Mouse (Mus musculus) ES-CJ7 (cell line): ENCODE measurements around the gene Arhgef10l.

Source experiments
- DNase-seq: peaks from one replicate; pipeline ENCODE4 v3.0.0; 2011; ENCODE audit warnings: low read depth, low spot score

Gene Arhgef10l

GRCm38 (mm10) chr4:140694551-140695060 lies 28.8 kb upstream of the Arhgef10l start:
- peak; percentile 76 for DNase-seq

- DNase-seq = no peak
These were observed 27.7 kb upstream of the Arhgef10l start for GRCm38 (mm10) chr4:140693513-140693912.

GRCm38 (mm10) chr4:140691481-140691880 lies 25.7 kb upstream of the Arhgef10l start:
- peak; percentile 59 for DNase-seq

- DNase-seq = peak; percentile 86
These were observed 24.3 kb upstream of the Arhgef10l start for GRCm38 (mm10) chr4:140689873-140690655.

GRCm38 (mm10) chr4:140688826-140689425 lies 23.1 kb upstream of the Arhgef10l start:
- DNase-seq = peak; percentile 79

- peak; percentile 93 for DNase-seq
These were observed 22.4 kb upstream of the Arhgef10l start for GRCm38 (mm10) chr4:140688044-140688825.

GRCm38 (mm10) chr4:140684881-140685303 lies 19.1 kb upstream of the Arhgef10l start:
- DNase-seq = peak; percentile 63

- DNase-seq = no peak
These were observed 18.5 kb upstream of the Arhgef10l start for GRCm38 (mm10) chr4:140684141-140684871.

- DNase-seq = no peak
These were observed 17.8 kb upstream of the Arhgef10l start for GRCm38 (mm10) chr4:140683608-140684007.

GRCm38 (mm10) chr4:140680731-140681397 lies 15.1 kb upstream of the Arhgef10l start:
- no peak for DNase-seq

GRCm38 (mm10) chr4:140679723-140680380 lies 14.0 kb upstream of the Arhgef10l start:
- DNase-seq = peak; percentile 95

- DNase-seq = peak; percentile 75
These were observed 13.2 kb upstream of the Arhgef10l start for GRCm38 (mm10) chr4:140679038-140679437.

- peak; percentile 92 for DNase-seq
These were observed 8.6 kb upstream of the Arhgef10l start for GRCm38 (mm10) chr4:140674345-140674926.

GRCm38 (mm10) chr4:140673527-140674264 lies 7.9 kb upstream of the Arhgef10l start:
- no peak for DNase-seq

GRCm38 (mm10) chr4:140667802-140668201 lies 2.0 kb upstream of the Arhgef10l start:
- DNase-seq = no peak

- no peak for DNase-seq
These were observed 759 bp downstream of the Arhgef10l start for GRCm38 (mm10) chr4:140665053-140665452.

GRCm38 (mm10) chr4:140662882-140663585 lies 2.8 kb downstream of the Arhgef10l start:
- no peak for DNase-seq

- no peak for DNase-seq
These were observed 3.4 kb downstream of the Arhgef10l start for GRCm38 (mm10) chr4:140662453-140662852.
